Mouse (Mus musculus): ENCODE measurements at regions not wholly inside any gene's neighbourhood (a gene's known extent, or its start where the extent isn't known, plus 50 kb on each side); places are given as distances from the start of the nearest gene placed in this dataset.
"Not testable (repeated sequence)": the region's sequence is repeated elsewhere in the genome, so short reads cannot be mapped to it uniquely, and the experiment has no call there.

DNA sequence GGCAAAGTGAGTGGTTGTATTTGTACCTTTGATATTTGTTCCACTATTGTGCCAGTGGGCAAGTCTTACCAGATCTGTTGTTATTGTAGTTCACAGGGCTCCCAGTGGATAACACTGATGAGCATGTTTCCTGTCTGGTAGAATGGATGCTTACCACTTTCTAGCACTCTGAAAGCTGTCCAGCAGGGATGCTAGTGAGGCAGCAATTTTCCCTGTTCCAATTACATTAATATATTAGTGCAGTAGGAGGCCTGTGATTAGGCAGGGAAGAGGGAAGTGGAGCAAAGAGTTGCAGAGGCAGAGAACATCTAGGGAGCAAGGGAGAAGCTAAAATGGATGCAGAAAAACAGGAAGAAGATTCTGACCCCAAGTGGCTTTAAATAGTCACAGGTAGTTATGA lies 348.0 kb downstream of the Adam29 start:
- in situ Hi-C loops (cut with MboI; ENCODE audit: unreplicated experiment in 2 of 2): loop anchor here in 1 of 2 experiments (5.0 to 25.0 kb wide), 3 partner anchors 496 to 929 kb away; partner anchors contain the start of gene Hpgd

DNA sequence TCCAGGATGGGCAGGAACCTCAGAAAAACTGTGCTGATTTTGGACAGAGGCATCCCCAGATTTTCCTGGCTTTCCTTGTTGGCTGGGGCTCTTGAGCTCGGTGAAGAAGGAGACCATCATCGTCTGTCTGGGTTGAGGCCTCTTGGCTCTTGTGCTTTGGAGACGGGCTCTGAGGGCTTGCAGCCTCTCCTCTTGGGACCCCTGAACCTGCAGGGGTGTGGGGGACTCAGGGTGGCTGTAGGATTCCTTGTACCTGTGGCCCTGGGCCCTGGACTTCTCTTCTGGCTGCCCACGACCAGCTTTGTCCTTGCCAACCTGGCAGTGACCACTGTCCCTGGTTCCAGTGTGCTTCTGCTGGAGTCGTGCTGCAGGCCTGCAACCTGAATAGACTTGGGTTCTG lies 367.9 kb downstream of the Adam29 start:
- in situ Hi-C loops (cut with MboI; ENCODE audit: unreplicated experiment in 2 of 2): loop anchor here (10.0 to 25.0 kb wide), 8 partner anchors 523 to 1998 kb away; no protein-coding TSS in a partner anchor

DNA sequence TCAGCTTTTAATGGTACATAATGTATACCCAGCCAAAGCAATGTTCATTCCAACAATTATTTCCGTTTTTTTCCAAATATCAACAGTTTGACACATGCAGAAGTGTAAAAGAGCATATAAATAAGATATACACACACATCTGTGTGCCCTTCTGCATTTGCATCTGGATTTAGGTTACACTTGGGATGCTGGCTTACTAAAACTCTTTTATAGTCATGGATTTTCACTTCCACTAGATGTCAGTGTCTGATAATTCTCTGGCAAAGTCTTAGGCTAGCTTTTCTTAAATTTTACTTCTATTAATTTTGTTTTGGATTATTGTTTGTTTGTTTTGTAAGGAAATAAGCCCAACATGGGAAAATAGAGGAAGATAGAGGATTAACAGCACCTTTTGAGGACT lies 377.4 kb downstream of the Adam29 start:
- in situ Hi-C loops (cut with MboI; ENCODE audit: unreplicated experiment in 2 of 2): loop anchor here (25.0 kb wide), 5 partner anchors 533 to 2008 kb away; no protein-coding TSS in a partner anchor

DNA sequence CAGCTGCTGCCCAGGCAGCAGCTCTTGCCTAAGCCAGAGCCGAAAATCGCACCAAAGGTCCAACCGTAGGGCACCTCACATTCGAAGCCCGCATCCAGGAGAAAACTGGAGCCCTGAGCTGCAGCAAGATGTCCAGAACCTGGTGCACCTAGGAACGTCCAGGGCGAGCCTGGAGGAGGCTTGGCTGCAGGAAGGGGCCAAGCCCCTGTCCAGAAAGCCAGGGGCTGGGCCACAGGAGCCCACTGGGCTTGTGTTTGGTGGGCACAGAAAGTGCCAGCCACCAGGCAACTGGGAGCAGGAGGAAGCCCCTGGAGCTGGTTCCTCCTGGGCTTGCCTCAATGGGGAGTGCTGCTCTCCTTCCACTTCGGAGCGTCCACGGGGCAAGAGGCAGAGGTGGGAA lies 387.6 kb downstream of the Adam29 start:
- in situ Hi-C loops (cut with MboI; ENCODE audit: unreplicated experiment in 2 of 2): not testable (repeated sequence)

DNA sequence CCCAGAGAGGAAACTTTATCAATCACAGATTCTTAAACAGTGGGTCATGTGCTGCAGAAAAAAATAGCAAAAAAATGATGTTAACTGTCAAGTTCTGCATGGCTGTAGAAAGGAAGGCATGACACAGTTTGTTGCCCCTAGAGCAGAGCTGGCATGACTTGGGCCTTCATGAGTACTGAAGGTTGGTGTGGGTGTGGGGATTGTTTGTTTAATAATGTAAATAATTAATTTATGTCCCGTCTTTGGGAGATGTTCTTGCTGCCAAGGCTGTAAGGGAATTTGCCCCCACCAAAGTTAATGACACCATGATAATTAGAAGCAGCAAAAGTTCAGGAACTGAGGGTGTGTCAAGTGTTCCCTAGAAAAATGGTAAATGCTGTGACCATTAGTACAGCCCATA lies 429.4 kb downstream of the Adam29 start:
- in situ Hi-C loops (cut with MboI; ENCODE audit: unreplicated experiment in 2 of 2): no loop called here

DNA sequence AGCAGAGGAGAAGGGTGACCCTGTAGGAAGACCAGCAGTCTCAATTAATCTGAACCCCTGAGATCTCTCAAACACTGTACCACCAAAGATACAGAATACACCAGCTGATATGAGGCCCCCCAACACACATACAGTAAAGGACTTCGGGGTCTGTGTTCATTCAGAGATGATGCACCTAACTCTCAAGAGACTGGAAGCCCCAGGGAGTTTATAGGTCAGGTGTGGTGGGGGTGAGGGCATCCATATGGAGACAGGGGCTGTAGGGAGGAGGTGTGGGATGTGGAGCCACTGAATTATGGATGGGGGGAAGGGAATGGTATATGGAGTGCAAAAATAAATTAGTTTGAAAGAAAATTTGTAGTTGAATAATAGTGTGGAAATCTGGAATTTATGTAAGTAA lies 429.8 kb downstream of the Adam29 start:
- in situ Hi-C loops (cut with MboI; ENCODE audit: unreplicated experiment in 2 of 2): no loop called here

DNA sequence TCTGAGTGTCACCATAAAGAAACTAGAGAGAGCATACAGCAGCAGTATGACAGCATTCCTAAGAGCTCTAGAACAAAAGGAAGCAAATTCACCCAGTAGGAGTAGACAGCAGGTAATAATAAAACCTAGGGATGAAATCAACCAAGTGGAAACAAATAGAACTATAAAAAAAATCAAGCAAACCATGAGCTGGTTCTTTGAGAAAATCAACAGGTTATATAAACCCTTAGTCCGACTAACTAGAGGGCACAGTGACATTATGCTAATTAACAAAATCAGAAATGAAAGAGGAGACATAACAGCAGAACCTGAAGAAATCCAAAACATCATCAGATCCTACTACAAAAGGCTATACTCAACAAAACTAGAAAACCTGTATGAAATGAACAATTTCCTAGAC lies 434.4 kb downstream of the Adam29 start:
- in situ Hi-C loops (cut with MboI; ENCODE audit: unreplicated experiment in 2 of 2): no loop called here

DNA sequence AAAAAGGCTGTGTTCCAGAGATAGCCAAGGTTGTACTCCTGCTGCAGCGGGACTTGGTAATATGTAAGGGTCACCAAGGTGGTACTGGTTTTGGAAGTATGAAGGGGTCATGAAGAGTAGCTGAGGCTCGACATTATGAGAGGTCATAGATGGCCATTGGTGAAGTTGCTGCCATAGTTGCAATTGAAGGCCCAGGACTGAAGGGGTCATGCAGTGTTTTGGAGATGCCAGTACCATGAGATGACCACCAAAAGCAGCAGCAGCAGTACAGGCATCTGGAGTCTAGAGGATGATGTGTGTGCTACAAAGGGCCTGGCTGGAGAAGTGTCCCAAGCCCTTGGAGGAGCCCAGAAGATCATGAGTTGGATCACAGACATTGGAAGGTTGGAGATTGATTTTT lies 440.0 kb downstream of the Adam29 start:
- in situ Hi-C loops (cut with MboI; ENCODE audit: unreplicated experiment in 2 of 2): not testable (repeated sequence)

DNA sequence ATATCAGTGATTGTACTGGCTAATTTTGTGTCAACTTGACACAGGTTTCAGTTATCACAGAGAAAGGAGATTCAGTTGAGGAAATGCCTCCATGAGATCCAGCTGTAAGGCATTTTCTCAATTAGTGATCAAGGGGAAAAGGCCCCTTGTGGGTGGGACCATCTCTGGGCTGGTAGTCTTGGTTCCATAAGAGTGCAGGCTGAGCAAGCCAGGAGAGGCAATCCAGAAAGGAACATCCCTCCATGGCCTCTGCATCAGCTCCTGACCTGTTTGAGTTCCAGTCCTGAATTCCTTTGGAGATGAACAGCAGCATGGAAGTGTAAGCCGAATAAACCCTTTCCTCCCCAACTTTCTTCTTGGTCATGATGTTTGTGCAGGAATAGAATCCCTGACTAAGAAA lies 440.8 kb downstream of the Adam29 start:
- in situ Hi-C loops (cut with MboI; ENCODE audit: unreplicated experiment in 2 of 2): not testable (repeated sequence)

DNA sequence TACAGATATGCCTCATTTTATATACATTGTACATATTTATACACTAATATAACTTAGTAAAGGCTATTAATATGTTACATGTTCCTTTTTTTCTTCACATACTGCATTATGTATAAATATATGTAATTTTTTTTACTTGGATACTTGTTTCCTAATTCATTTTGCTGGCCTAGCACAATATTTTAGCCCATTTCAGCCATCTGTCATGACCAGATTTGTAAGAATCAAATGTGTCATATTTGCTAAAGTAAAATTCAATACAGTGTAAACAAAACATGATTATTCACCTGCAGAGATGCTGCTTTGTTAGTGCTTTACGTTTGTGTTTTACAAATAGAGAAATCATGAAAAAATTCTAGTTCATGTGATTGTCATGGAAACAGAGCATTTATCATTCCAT lies 441.3 kb downstream of the Adam29 start:
- in situ Hi-C loops (cut with MboI; ENCODE audit: unreplicated experiment in 2 of 2): no loop called here

DNA sequence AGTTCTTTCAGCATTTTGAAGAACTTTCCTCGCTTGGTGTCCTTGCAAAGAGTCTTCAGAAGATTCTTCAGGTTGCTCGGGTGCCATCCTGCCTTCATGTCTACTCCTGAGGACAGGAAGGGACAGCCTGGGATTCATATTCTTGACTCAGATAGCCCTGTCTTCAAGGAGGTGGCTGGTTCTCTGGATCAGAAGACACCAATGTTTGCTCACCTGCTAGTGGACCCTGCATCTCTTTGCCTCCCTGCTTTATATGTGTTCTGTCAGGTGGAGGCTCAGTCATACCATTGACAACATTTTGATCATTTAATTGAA lies 441.9 kb downstream of the Adam29 start:
- in situ Hi-C loops (cut with MboI; ENCODE audit: unreplicated experiment in 2 of 2): no loop called here

DNA sequence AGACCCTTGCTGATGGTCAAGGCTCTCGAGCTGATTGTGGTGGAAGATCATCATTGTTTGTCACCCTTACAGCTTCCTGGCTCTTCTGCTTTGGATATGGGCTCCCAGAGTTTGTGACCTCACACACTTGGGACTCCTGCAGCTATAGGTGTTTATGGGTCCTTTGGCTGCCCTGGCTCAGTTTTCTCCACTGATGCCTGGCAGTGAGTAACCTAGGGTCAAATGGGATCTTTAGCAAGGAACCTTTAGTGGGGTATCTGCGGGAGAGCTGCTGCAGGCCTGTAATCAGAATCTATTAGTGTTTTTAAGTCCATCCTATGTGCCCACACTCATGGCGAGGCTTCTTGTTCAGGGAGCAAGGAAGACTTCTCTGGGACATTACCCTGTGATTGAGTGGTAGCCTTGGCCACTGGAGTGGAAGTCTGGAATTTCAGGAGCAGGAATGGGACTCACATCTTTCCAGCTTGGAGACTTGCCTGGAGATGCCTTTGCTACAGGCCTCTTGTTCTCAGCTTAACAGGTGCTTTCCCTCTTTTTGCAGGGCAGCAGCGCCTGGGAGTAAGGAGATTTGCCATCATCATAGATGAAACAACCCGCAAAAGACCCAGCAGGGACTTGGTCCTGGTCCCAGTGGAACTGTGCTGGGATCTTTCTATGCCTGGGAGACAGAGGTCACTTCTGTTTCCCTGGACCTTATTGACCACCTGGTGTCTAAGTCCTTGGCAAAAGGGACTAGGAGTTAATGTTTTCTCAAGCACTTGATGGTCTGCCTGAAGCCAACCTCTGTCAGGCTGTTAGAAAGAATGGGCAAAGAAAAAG lies 442.5 kb downstream of the Adam29 start:
- in situ Hi-C loops (cut with MboI; ENCODE audit: unreplicated experiment in 2 of 2): no loop called here

DNA sequence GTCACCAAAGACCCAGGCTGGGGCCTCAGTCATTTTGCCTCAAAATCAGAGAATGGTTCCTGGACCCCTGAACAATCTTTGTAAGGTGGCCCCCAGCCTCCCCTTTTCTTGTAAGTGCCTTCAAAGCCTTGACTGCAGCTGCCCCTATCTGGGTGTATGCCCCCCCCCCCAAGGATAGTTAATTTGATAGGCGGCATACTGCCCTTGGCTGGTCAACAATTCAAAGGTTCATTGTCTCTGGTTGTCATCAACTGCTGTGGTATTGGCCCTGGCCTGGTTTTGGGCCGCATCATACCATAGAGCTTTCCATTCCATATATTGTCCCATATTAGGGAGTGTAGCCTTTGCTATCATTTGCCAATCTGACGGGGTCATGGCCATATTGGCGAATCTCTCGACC lies 446.0 kb downstream of the Adam29 start:
- in situ Hi-C loops (cut with MboI; ENCODE audit: unreplicated experiment in 2 of 2): not testable (repeated sequence)

DNA sequence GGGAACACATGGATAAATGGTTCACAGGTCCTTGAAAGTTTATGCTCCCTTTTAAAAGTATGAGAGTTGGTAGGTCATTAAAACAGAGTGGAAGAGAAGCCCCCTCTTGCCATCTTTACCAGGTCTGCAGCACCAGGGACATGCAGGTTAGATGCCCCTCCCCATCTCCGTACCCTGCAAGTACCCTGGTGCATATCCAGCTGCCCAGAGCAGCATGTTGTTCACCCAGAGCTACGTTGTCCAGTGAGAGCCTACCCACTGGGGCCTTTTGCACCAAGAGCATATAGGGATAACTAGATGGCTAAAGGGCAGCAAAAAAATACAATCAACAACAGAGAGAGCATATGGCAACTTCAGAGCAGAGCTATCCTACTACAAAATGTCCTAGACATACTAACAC lies 449.3 kb downstream of the Adam29 start:
- in situ Hi-C loops (cut with MboI; ENCODE audit: unreplicated experiment in 2 of 2): no loop called here

All from v-Abl transformed pro-B cells (cell line).